Mouse (Mus musculus) midbrain, embryonic 14.5 days (tissue): ENCODE measurements around the gene Rhcg. TPM values are rescaled to one million over a fixed set of nuclear protein-coding genes. Genes with fewer than 3 reads are reported as not detected.
A peak's percentile ranks its signal among the peaks of the same experiment; 100 is the strongest.

ENCODE experiments used
- ATAC-seq: fragments of 200-750 bp; cut with Nextera tagmentation; 2 replicates; pipeline ENCODE4 v1.8.0; 2017; ENCODE audit warnings: moderate number of reproducible peaks, moderate library complexity; ENCODE audit not compliant: low FRiP score, low TSS enrichment
- DNase-seq: peaks from one replicate; pipeline ENCODE4 v3.0.0-alpha.2; 2015
- H3K27ac ChIP-seq: fragments of 300-500 bp; sonication (generic); replicated peaks from 2 replicates; pipeline ENCODE4 v1.5.1; 2014; ENCODE audit warnings: mild to moderate bottlenecking, low read depth, low read length, moderate library complexity
- H3K27me3 ChIP-seq: fragments of 300-500 bp; sonication (generic); 2 replicates; pipeline ENCODE4 v1.6.1; 2014; ENCODE audit warnings: low read length, control low read depth, mixed read lengths; ENCODE audit not compliant: control insufficient read depth, insufficient read depth
- H3K36me3 ChIP-seq: fragments of 300-500 bp; sonication (generic); 2 replicates; pipeline ENCODE4 v1.6.1; 2014; ENCODE audit warnings: low read length, control low read depth; ENCODE audit not compliant: control insufficient read depth, insufficient read depth
- H3K4me1 ChIP-seq: fragments of 300-500 bp; sonication (generic); 2 replicates; pipeline ENCODE4 v1.6.1; 2014; ENCODE audit warnings: mild to moderate bottlenecking, antibody characterized with exemption, low read length, control low read depth; ENCODE audit not compliant: control insufficient read depth, insufficient read depth
- H3K4me2 ChIP-seq: fragments of 300-500 bp; sonication (generic); 2 replicates; pipeline ENCODE4 v1.6.1; 2014; ENCODE audit warnings: mild to moderate bottlenecking, low read length, moderate library complexity
- H3K4me3 ChIP-seq: fragments of 300-500 bp; sonication (generic); replicated peaks from 2 replicates; pipeline ENCODE4 v1.5.1; 2014; ENCODE audit warnings: low read depth, low read length
- H3K9ac ChIP-seq: fragments of 300-500 bp; sonication (generic); replicated peaks from 2 replicates; pipeline ENCODE4 v1.6.1; 2014; ENCODE audit warnings: mild to moderate bottlenecking, low read length, moderate library complexity
- H3K9me3 ChIP-seq: fragments of 300-500 bp; sonication (generic); 2 replicates; pipeline ENCODE4 v1.6.1; 2016; ENCODE audit warnings: low read length, control low read depth, mixed read lengths; ENCODE audit not compliant: control insufficient read depth
- whole genome bisulfite sequencing: fragments of 180-500 bp; shearing (Covaris S2); extraction: QIAGEN DNeasy Blood & Tissue Kit; methylation state at CpG from one replicate; pipeline ENCODE4 v1.1.7; 2014; 5-methylcytosine and 5-hydroxymethylcytosine counted together
- polyA plus RNA-seq: library from polyadenylated mRNA; unstranded; fragments of >200 nt; fragmentation: Nextera tagmentation; extraction: Ambion mirVana; gene quantifications from 2 replicates; pipeline ENCODE4 v1.2.1, GENCODE M21; 2014

Rhcg gene
- 2.6 and 3.1 TPM in 2 replicates for polyA plus RNA-seq

DNA sequence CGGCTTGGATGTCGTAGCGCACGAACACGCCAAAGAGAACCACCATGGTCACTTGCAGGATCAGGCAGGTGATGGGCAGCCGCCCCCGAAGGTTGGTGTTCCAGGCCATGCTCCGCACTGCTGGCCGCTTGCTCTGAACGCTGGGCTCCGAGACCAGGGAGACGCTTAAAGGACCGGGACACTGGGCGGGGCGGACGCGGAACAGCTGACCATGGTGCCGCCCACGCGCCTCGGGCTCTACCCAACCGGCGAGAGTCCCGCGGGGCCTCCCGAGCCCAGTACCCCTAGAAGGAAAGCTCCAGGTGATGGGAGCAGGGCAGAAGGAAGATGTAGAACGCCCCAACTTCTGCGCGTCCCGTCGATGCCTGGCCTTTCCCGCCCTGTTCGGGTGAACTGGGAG, at the start of gene Rhcg:
Rhcg (minus strand) TSS at position 240 of the 400 bp plus-strand sequence.
- peak within 1 kb of the TSS; percentile 12; the same call in 1 of the 2 replicates for H3K4me3 ChIP-seq
- no peaks in the 10 kb centered on the region for H3K36me3 ChIP-seq
- no peak for DNase-seq
- 9% methylated on average over 33 of the region's 33 CpGs for WGBS
- 0 out of 2 replicates have a peak, but pooled peaks cover 4% of the 10 kb centered on the region for H3K4me1 ChIP-seq
- peaks cover 15% of the 10 kb centered on the region for H3K27me3 ChIP-seq
- peak within 1 kb of the TSS; percentile 33 for H3K4me2 ChIP-seq
- no peak within 1 kb of the TSS for H3K27ac ChIP-seq
- no peak within 1 kb of the TSS for H3K9ac ChIP-seq
- ATAC-seq: no peak
- no peaks in the 10 kb centered on the region for H3K9me3 ChIP-seq

DNA sequence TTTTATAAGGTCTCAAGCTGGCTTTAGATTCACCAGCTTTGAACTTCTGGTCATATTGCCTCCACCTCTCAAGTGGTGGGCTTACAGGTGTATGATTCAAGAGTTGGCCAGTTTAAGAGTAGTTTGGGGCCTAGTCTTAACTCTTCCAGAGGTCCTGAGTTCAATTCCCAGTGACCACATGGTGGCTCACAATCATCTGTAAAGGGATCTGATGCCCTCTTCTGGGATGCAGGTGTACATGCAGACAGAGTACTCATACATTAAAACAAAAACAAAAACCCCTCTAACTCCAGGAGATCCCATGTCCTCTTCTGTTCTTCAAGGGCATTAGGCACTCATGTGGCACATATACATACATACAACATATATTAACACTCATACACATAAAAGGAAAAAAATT, 49.2 kb upstream of the Rhcg start:
- Histone ChIP-seq H3K27ac (no peak overlapping the region), H3K36me3 (peaks cover 11% of the 10 kb centered on the region; the same call in 1 of the 2 replicates), H3K4me2 (no peak overlapping the region), H3K27me3 (no peaks in the 10 kb centered on the region), H3K9ac (no peak overlapping the region), H3K9me3 (no peaks in the 10 kb centered on the region), H3K4me1 (peaks cover 3% of the 10 kb centered on the region; the same call in 1 of the 2 replicates), H3K4me3 (no peak overlapping the region)
- ATAC-seq (no peak), DNase-seq (no peak)

DNA sequence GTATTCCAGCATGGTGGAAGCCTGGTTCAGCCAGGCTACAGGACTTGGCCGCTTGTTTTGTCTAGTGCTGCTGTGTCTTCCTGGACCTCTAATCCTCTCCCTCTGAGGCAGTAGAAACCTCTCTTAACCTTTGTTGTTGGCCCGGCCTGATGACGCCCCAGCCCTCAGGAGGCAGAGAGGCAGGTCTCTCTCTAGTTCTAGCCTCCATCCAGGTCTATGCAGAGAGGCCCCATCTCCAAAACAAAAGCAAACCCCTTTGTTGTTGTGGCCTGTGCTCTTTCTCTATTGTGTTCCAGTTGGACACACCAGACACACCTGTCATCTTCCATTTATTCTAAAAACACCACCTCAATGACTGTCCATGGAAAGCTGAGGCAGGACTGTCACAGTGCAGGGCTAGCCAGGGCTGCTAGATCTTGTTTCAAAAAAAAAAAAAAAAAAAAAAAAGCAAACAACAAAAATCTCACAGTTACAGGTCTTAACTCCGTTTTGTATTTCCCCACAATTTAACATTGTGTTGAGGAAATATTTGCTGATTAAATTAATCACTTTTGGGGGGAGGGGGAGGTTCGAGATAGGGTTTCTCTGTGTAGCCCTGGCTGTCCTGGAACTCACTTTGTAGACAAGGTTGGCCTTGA, 43.9 kb upstream of the Rhcg start:
- 11% methylated on average over 5 of the region's 5 CpGs for WGBS
- H3K4me3 ChIP-seq: peak overlapping the region; percentile 79
- H3K27ac ChIP-seq: no peak overlapping the region
- peak overlapping the region; percentile 62; the same call in 1 of the 2 replicates for H3K9ac ChIP-seq
- H3K27me3 ChIP-seq: no peaks in the 10 kb centered on the region
- peak overlapping the region; percentile 100 for H3K4me2 ChIP-seq
- no peaks in the 10 kb centered on the region for H3K36me3 ChIP-seq
- H3K9me3 ChIP-seq: no peaks in the 10 kb centered on the region
- DNase-seq (no peak), ATAC-seq (no peak)
- H3K4me1 ChIP-seq: peaks cover 11% of the 10 kb centered on the region; the same call in 1 of the 2 replicates

DNA sequence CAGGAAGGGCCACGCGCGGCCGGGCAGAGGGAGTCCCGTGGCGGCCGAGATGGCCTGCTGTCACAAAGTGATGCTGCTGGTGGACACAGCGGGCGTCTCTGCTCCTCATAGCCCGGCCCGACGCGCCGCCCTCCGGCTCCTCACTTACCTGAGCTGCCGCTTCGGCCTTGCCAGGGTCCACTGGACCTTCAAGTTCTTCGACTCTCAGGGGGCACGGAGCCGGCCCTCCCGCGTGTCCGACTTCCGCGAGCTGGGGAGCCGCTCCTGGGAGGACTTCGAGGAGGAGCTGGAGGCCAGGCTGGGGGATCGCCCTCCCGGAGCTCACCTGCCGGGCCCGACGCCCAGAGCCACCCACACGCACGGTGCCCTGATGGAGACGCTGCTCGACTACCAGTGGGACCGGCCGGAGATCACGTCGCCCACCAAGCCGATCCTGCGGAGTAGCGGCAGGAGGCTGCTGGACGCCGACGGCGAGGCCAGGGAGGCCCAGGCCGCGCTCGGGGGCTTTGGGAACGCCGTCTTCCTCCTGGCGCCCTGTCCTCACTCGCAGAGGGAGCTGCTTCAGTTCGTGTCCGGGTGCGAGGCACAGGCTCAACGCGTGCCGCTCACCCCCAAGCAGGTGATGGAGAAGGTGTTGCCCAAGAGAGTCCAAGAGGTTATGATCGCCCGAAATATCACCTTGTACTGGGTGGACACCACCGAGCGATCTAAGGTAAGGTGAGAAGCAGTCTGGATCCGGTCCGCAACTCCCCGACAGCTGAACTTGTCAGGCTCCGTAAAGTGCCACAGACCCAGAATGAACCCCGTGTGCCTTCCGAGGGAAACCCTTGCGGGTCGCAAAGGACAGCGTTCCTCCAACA, 43.1 kb upstream of the Rhcg start:
- H3K27me3 ChIP-seq: no peaks in the 10 kb centered on the region
- DNase-seq: peak; percentile 13

DNA sequence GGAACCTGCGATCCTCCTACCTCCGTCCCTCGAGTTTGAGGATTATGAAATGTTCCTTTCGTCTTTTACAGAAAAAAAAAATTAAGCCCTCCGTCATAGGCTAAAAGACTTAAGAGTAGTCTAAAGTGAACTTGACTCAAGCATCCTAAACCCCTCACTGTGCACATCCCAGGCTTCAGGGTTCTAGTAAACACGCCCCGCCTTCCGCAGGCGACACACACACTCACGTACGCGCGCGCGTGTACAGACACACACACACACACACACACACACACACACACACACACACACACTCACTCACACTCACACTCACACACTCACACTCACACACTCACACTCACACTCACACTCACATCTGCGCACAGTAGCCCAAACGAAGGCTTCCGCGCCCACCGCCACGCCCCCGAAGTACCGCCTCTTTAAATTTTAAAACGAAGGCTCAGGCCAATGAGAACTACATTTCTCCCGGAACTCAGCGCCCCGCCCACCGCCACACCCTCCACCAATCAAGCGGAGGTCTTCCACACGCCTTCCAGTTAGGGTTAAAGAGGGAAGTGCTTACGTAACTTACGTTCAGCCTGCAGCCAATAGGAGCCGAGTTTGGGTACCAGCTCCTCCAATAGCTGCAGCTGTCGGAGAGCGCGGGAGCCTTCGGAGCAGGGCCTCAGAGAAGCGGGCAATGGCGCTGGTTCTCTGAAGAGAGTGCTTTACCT, 42.3 kb upstream of the Rhcg start, which contains the start of gene Ticrr:
Ticrr (plus strand) TSS at position 619 of the 713 bp plus-strand sequence.
- peak; percentile 97 for DNase-seq
- H3K4me1 ChIP-seq: peaks cover 11% of the 10 kb centered on the region; the same call in 1 of the 2 replicates
- under 1% methylated on average over 39 of the region's 39 CpGs for WGBS
- peak within 1 kb of the TSS; percentile 62 for H3K9ac ChIP-seq
- no peaks in the 10 kb centered on the region for H3K27me3 ChIP-seq
- H3K4me3 ChIP-seq: peak within 1 kb of the TSS; percentile 79
- peak within 1 kb of the TSS; percentile 100 for H3K4me2 ChIP-seq
- no peaks in the 10 kb centered on the region for H3K36me3 ChIP-seq
- H3K27ac ChIP-seq: no peak within 1 kb of the TSS
- ATAC-seq: peak; percentile 100
- H3K9me3 ChIP-seq: no peaks in the 10 kb centered on the region

More for the DNA sequence above, 43.1 kb upstream of the Rhcg start:
- H3K9ac ChIP-seq: peak overlapping the region; percentile 62
- H3K9me3 ChIP-seq: no peaks in the 10 kb centered on the region
- under 1% methylated on average over 73 of the region's 73 CpGs for WGBS
- peaks cover 11% of the 10 kb centered on the region; the same call in 1 of the 2 replicates for H3K4me1 ChIP-seq
- H3K4me2 ChIP-seq: peak overlapping the region; percentile 100
- H3K36me3 ChIP-seq: no peaks in the 10 kb centered on the region
- ATAC-seq: peak; percentile 43
- H3K27ac ChIP-seq: no peak overlapping the region
- peak overlapping the region; percentile 79 for H3K4me3 ChIP-seq

DNA sequence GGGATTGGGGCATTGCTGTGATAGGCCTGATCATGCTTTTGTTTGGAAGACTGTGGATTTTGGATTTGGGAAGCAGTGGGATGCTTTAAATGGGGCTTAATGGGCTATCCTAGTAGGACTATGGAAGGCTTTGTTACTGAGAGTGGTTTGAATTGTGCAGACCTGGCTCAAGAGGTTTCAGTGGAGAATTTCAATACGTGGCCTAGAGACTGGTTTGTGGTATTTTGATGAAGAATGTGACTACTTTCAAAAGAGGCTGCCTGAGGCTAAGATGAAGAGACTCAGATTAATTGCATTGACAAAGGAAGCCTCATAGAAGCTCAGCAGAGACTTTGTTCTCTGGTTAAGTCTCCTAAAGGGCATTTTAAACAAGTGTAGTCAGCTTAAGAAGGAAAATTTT, 37.1 kb upstream of the Rhcg start:
- H3K9me3 ChIP-seq: no peaks in the 10 kb centered on the region
- no peak overlapping the region for H3K4me3 ChIP-seq
- no peak for ATAC-seq
- H3K9ac ChIP-seq: no peak overlapping the region
- H3K36me3 ChIP-seq: no peaks in the 10 kb centered on the region
- 0 out of 2 replicates have a peak, but pooled peaks cover 4% of the 10 kb centered on the region for H3K4me1 ChIP-seq
- no peak overlapping the region for H3K4me2 ChIP-seq
- no peak for DNase-seq
- WGBS: 29% methylated on average over 1 of the region's 1 CpGs
- no peaks in the 10 kb centered on the region for H3K27me3 ChIP-seq
- H3K27ac ChIP-seq: no peak overlapping the region

DNA sequence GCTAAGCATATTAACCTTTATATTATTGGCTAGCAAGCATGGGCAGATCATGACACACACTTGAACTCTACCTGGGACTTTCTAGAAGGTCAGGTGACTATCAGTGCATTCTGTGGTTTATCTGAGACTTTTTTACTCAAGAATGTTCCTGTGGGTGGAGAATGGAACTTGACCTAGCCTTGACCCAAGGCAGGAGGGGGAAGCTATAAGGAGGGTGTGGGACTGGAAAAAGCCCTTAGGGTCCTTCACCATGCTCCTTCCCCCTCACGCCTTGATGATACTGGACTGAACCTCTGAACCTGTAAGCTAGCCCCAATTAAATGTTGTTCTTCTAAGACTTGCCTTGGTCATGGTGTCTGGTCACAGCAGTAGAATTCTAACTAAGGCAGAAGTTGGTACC, 36.7 kb upstream of the Rhcg start:
- ATAC-seq: no peak
- no peaks in the 10 kb centered on the region for H3K27me3 ChIP-seq
- H3K36me3 ChIP-seq: no peaks in the 10 kb centered on the region
- H3K4me3 ChIP-seq: no peak overlapping the region
- H3K27ac ChIP-seq: no peak overlapping the region
- no peak for DNase-seq
- H3K4me2 ChIP-seq: no peak overlapping the region
- no peaks in the 10 kb centered on the region for H3K9me3 ChIP-seq
- 80% methylated on average over 1 of the region's 1 CpGs for WGBS
- H3K4me1 ChIP-seq: 0 out of 2 replicates have a peak, but pooled peaks cover under 1% of the 10 kb centered on the region
- no peak overlapping the region for H3K9ac ChIP-seq

DNA sequence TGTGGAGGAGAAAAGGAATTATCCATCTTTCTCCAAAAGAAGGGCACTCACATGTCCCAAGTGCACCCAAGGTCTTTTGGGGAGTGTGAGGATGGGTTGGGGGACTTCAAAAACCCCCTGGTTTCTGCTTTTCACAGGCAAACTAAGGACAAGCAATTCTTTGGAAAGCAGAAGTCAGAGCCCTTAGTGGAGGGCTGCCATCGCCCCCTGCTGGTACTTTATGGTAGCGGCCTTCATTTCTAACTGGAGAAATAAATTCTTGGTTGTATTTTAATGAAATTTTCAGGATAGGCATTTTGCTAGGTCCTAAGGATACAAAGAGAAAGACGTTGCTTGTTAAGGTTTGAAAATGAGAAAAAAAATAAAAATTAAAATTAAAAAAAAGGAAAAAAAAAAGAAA, 31.5 kb upstream of the Rhcg start:
- H3K27me3 ChIP-seq: no peaks in the 10 kb centered on the region
- H3K27ac ChIP-seq: no peak overlapping the region
- H3K4me3 ChIP-seq: no peak overlapping the region
- H3K9ac ChIP-seq: no peak overlapping the region
- 11% methylated on average over 3 of the region's 3 CpGs for WGBS
- H3K4me1 ChIP-seq: no peaks in the 10 kb centered on the region
- no peak for ATAC-seq
- no peaks in the 10 kb centered on the region for H3K36me3 ChIP-seq
- peak; percentile 82 for DNase-seq
- no peak overlapping the region for H3K4me2 ChIP-seq
- no peaks in the 10 kb centered on the region for H3K9me3 ChIP-seq
